Mouse (Mus musculus) megakaryocyte-erythroid progenitor cell, adult 5-6 weeks (primary cell): ENCODE data around the gene Gm20671. TPM values are rescaled to one million over a fixed set of nuclear protein-coding genes. Genes with fewer than 3 reads are reported as not detected.
"Not testable (repeated sequence)": the region's sequence is repeated elsewhere in the genome, so short reads cannot be mapped to it uniquely, and the experiment has no call there.

Source experiments
- ATAC-seq: replicated peaks from 2 replicates; pipeline ENCODE4 v1.8.0; 2016; ENCODE audit warnings: mild to moderate bottlenecking, inconsistent platforms; ENCODE audit not compliant: severe bottlenecking, poor library complexity, low FRiP score, low TSS enrichment
- total RNA-seq, 2 experiments: library from RNA; stranded (forward) in 1 of 2; stranded (reverse) in 1 of 2; fragments of 200-1000, 215-1000 nt in 1 of 2; fragments of >200 nt in 1 of 2; fragmentation: Nextera tagmentation in 1 of 2; gene quantifications; 2 replicates each; pipeline ENCODE4 v1.2.3; 2014 to 2017

Gene Gm20671
- total RNA-seq (2014; fragmentation: Nextera tagmentation) (4.3 TPM in 1 of 2 replicates, not detected in the other), total RNA-seq (2017) (4.5 TPM in 1 of 2 replicates, not detected in the other)

DNA sequence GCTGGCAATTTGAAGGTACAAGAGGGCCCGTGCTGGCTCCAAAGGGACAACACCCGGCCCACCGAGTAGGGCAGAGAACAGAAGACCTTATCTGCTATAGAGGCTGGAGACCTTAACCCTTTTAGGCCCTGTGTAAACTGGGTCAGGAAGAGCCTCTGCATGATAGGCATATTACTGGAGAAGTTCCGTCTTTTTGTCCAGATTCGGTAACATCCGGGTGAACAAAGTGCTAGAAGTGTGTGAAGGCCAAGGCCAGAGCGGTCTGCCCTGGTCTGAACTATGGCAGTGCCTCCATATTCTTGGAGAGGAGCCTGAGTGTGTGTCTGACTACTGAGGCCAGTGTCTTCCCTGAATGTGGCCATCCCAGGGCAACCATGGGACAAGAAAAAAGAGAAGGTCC lies at the start of gene Gm20671:
Gene Gm20671, minus strand, starts transcription at position 101 of the 400 bp plus-strand sequence.
- no peak for ATAC-seq

DNA sequence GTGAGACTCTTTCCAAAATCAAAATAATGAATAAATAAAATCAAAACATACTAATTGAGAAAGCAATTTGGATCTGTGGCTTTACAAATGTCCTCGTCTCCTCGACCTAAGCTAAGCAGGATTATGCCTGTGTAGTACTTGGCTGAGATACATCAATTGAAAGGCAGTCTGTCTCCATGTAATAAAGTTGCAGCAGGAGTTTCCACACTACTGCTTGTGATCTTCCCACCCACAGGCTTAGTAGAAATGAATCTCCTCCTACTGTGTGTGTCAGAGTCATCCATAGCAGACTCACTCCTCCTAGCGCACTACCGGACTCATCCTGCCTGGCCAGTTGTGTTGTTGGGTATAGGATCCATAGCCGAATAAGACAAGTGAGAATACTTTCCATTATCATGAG lies 45.4 kb upstream of the Gm20671 start:
- ATAC-seq, result no peak

DNA sequence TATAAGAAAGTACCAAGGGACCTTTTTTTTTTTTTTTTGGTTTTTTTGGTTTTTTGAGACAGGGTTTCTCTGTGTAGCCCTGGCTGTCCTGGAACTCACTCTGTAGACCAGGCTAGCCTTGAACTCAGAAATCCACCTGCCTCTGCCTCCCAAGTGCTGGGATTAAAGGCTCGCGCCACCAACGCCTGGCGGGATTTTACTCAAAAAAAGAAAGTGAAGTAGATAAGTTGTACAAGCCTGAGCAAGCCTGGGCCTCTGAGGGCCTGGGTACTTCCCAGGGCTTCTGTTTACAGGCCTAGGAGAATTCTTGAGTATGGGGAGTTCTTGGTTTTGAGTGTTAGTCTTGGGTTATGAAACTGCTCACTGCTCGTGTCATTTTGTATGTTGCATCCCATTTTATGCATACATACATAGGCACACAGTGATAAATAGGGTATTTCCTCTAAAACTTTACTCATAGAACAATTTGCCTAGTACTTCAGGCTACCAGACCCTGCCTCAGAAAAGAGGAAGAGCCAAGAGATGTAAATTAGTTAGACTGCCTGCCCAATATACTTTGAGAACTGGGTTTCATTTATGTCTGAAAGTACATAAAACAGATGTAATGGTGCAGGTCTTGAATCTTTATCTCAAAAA lies 42.6 kb upstream of the Gm20671 start:
- no peak for ATAC-seq

DNA sequence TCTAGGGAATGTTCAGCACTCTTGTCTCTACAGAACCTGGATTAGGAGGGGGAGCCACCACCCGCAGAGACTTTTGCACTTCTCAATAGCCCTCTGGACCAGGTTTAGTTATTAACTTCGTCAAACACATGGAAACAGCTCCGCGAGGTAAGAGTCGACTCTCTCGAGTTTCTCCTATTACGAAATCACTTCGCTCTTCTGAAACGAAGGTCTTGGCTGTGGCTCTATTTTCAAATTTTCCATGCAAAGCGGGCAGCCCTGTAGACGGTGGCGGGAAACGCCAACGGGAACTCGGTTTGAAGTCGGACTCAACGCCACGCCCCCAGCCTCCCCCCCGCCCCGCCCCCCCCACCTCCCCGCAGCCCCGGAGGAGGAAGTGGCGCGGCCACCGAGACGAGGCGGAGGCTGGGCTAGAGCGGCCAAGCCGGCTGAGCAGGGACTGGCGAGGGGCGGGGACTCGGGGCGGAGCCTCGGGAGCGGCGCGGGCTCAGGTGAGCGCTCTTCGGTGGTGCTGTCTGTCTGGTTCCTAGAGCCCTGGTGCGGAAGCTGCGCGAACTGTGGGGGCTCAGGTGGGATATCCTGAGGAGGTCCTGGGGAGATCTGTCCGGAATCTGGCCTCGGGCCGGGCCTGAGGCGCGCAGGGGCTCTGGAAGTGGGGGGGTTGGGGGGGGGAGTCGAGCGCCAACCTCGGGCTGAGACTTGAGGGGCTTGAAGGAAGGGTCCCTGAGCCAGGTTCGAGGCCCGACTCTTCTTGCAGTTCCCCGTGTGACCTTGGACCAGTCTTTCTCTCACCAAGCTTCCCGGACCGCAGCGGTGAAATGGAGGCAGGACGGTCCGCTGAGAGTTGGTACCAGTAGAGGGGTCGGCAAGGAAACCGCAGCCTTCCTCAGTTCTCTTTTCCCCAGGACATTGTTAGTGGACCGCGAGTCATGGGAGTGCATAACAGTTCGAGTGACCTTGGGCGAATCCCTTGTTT lies 36.6 kb upstream of the Gm20671 start, which contains the start of gene Depdc5:
Gene Depdc5, plus strand, starts transcription at position 449 of the 976 bp plus-strand sequence.
- ATAC-seq, result peak; percentile 96

DNA sequence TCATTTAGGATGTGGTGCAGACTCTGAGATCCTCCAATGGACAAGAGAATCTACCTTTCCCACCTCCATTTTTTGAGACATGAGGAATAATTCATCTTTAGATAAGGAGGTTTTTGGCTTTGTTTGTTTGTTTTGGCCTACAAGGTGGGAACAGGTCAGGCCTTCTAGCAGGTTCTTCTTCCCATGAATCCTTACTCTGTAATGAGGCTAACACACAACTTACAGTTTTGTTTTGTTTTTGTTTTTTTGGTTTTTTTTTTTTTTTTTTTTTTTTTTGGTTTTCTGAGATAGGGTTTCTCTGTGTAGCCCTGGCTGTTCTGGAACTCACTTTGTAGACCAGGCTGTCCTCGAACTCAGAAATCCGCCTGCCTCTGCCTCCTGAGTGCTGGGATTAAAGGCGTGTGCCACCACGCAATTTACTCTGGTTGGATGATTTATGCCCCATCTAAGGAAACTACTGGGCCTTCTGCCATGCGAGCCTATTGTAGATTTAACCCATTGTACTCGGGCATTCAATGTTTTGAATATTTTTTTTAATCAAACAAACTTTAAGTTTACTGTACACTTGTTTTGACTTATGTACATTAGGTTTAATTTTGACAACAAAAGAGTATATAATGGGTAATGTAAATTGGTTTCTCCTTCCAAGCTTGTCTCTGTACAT lies 35.7 kb upstream of the Gm20671 start:
- no peak for ATAC-seq

DNA sequence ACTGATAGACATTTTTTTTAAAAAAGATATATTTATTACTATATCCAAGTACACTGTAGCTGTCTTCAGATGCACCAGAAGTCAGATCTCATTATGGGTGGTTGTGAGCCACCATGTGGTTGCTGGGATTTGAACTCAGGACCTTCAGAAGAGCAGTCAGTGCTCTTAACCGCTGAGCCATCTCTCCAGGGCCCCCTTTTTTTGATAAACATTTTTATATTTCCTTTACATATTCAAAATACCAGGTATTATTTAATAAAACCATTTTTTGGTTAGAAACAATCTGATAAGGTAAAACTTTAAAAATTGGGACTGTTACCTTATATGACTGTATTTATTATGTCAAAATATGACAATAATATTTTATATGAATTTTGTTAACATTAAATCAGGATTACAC lies 34.2 kb upstream of the Gm20671 start:
- no peak for ATAC-seq

DNA sequence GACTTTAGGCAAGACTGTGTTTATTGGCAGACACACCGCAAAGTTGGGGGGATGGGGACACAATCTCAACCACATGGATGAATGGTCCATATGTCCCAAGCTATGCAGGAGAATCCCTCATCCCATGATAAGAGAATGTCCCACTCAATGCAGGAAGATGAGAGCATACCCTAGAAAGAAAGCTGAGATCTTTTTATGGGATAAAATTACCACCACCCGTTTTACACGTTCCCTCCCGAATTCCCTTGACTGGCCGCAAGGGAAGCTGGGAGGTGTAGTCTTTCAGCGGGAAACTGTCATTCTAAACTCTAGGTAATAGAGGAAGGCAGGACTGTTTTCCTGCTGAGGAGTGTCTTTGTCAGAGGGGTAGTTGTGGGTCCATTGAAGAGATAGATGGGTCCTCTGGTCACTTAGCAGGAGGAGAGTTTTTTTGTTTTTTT lies 30.9 kb upstream of the Gm20671 start:
- ATAC-seq, result peak; percentile 35

DNA sequence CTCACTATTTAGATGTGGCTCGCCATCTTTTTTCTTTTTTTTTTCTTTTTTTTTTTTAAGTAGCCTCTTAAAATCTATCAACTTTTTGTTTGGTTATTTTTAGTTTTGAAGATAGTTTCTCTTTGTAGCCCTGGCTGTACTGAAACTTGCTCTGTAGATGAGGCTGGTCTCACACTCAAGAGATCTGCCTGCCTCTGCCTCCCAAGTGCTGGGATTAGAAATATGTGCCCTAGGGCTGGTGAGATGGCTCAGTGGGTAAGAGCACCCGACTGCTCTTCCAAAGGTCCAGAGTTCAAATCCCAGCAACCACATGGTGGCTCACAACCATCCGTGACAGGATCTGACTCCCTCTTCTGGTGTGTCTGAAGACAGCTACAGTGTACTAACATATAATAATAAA lies 28.4 kb upstream of the Gm20671 start:
- not testable (repeated sequence) for ATAC-seq

DNA sequence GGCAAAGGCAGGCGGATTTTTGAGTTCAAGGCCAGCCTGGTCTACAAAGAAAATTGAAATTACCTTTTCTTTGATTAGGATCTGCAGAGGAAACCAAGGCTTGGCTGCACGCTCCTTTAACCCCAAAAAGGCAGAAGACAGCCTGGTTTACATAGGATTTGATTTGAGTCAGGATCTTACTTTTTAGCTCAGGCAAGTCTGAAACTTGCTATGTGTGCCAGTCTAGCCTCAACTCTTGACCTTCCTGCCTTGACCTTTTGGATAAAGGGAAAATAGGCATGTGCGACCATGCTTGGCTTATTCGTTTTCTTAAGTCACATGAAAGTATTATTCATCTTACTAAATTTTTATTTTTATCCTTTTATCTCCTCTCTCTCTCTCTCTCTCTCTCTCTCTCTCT lies 27.9 kb upstream of the Gm20671 start:
- no peak for ATAC-seq

DNA sequence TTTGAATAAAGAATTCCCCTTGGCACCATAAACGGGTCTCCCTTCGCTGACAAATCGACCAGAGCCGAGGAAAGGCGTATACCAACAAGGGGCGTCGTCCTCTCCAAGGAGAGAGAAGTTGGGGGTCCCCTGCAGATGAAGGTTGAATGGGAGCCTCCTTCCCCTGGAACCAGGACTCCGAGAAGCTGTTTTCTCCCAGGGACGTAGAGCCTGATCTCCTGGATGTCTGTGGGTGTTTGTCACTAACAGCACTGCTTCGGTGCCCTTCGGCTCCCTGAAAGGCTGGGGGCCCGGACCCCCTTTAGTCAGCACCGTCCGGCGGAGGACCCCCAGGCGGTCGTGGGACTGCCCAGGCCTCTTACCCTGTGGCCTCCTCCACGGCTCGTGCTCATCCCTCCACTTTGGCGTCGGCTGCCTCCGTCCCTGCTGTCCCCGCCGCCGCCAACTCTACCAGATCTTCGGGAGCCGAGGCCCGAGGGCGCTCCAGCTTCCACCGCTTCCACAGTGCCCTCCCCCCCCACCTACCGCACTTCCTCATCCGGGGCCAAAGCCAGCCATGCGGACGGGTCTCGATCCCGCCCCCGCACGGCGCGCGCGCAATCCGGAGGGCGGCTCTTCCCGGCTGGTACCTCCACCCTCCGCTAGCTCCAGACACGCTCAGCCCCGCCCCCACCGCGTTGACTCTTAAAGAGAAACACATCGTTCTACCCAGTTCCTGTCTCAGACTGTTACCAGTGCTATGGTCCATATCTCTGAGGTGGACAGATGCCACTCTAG lies 27.0 kb upstream of the Gm20671 start, which contains the start of gene Prr14l:
Gene Prr14l, minus strand, starts transcription at position 526 of the 777 bp plus-strand sequence.
- ATAC-seq, result peak; percentile 93

DNA sequence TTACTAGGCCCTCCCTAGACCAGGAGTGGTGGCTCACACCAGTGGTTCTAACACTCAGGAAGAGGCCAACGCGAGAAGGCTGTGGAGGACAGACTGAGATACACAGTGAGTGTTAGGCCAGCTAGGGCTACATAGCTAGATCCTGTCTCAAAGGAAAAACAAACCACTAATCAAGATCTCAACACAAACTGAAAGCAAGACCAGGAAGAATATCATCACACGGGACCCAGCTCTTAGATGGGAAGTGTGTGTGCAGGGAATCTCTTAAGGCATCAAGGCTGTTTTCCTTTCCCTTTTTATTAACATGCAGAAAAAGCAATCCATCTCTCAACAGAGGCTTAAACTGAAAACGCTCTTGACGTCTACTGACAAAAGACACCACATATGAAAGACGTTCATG lies 25.1 kb upstream of the Gm20671 start:
- ATAC-seq, result no peak

DNA sequence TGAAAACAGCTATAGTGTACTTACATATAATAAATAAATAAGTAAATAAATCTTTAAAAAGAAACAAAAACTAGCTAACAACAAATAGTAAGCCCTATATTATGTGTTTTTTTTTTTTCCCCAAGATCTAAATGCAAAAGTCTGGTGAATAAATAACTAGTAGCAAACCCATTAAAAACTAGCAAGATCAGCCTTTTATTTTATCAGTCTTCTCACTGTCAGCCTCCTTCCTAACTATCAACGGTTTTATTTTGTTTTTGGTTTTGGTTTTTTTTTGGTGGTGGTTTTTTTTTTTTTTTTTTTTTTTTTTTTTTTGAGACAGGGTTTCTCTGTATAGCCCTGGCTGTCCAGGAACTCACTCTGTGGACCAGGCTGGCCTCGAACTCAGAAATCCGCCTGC lies 22.7 kb upstream of the Gm20671 start:
- ATAC-seq, result not testable (repeated sequence)

DNA sequence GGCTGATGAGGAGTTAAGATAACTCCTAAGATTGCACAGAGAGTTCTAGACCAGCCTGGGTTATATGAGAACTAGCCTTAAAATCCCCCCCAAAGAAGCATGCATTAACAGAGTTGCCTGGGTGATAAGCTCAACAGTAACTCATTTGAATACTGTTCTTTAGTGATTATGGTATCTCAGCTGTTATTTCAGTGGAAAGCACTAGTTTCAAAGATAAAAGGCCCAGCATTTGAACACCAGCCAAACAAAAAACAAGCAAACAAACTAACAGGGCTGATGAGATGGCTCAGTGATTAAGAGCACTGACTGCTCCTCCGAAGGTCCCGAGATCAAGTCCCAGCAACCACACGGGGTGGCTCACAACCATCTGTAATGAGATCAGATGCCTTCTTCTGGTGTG lies 22.3 kb upstream of the Gm20671 start:
- peak; percentile 81 for ATAC-seq

DNA sequence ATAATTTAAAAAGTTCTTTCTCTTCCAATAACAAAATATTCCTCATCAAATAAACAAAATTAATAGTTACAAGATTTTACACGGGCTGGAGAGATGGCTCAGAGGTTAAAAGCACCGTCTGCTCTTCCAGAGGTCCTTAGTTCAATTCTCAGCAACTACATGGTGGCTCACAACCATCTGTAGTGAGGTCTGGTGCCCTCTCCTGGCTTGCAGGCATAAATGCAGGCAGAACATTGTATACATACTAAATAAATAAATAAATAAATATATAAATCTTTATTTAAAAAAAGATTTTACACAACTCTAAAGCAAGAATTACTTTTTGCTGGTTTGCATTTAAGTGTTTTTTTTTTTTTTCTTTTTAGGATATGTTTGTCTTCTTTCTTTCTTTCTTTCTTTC lies 13.1 kb upstream of the Gm20671 start:
- ATAC-seq, result no peak

DNA sequence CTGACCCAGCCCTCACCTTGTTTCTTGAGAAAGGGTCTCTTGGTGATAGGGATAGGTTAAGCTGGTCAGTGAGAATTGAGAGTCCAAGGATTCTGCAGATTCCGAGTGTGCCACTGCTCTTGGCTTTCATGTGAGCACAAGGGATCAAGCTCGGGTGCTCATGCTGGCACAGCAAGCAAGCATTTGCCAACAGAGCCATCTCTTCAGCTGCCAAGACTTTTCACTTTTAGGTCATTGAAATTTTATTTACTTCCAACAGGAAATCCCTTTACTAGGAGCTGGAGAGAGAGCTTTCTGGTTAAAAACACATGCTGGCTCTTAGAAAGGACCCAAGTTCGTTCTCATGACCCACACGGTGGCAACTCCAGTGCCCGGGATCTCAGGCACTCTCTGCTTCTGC lies 10.1 kb upstream of the Gm20671 start:
- ATAC-seq, result no peak

DNA sequence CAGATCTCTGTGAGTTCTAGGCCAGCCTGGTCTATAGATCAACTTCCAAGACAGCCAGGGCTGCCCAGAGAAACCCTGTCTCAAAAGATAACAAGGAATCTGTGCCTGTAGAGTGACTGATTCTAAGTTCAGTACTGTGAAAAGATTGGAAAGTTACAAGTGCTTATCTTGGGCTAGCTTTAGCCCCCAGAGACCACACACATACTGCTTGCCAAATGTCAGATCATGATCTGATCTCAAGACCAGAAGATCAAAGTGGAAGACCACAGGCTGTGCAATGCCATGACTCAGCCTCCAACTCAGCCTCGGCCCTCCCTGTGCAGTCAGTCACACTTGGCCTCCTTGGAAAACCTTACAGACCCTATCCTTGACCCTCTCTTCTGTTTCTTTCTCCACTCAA lies 7.6 kb upstream of the Gm20671 start:
- ATAC-seq, result peak; percentile 47; the same call in 1 of the 2 replicates

DNA sequence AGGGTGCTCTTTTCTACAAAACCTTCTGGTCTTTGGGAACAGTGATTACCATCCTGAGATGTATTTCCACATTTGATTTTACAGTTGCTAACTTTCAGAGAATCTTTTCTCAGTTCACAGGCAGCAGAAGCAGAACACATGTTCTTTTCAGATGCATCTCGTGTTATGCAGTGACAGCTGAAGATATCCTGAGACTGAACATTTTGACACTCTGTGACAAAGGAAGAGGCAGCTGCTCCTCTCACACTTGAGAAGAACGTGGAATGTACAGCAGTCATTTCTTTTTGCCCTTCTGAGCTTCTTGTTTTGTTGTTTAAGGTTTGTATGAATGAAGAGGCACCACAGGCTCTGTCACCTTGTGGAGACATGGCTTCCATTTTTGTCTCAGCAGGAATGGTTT lies 3.1 kb upstream of the Gm20671 start:
- no peak for ATAC-seq

DNA sequence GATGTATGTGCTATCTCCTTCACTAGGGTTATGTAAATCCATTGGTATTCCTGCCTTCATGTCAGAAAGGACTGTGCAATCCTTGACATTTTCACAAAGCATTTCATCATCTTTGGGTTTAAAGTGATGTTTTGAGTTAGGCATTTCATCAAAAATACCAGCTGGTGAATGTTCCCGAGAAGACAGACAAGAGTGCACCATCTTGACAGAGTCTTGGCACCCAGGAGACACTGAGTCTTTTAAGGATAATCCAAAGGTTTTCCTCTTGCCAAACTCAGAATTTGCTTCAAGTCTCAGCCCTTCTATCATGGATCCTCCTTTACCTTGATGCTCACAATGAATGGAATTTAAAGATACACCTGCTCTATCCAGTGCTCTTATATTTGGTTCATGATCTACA lies 1.9 kb upstream of the Gm20671 start:
- ATAC-seq, result not testable (repeated sequence)

DNA sequence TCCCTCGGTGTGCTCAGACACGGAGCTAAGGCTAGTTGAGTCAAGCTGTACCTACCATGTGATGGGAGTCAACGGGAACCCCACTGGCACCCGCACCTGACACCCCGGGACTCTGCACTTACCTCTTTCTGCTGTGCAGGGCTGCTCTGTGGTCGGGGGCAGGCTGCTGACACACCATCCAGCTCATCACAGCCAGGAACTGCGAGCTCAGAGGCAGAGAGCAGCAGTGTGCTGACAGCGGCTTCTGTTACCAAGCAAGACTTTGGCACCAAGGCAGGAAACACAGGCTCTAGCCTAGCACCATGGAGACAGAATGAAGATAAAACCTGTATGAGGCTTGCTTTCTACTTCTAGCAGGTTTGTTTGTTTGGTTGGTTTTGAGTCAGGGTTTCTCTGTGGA lies 6.4 kb downstream of the Gm20671 start:
- ATAC-seq, result no peak
